Mouse (Mus musculus): ENCODE results near the gene Tubb4a.
"Not testable (repeated sequence)": the region's sequence is repeated elsewhere in the genome, so short reads cannot be mapped to it uniquely, and the experiment has no call there.

Gene Tubb4a

DNA sequence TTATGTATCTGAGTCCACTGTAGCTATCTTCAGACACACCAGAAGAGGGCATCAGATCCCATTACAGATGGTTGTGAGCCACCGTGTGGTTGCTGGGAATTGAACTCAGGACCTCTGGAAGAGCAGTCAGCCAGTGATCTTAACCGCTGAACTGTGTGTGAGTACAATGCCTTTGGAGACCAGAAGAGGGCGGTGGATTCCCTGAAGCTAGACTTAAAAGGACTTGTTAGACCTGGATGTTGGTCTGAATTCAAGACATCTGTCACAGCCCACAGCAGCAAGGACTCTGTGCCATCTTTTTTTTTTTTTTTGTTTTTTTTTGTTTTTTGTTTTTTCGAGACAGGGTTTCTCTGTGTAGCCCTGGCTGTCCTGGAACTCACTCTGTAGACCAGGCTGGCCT lies 35.9 kb downstream of the Tubb4a start:
- not testable (repeated sequence) for DNase-seq

DNA sequence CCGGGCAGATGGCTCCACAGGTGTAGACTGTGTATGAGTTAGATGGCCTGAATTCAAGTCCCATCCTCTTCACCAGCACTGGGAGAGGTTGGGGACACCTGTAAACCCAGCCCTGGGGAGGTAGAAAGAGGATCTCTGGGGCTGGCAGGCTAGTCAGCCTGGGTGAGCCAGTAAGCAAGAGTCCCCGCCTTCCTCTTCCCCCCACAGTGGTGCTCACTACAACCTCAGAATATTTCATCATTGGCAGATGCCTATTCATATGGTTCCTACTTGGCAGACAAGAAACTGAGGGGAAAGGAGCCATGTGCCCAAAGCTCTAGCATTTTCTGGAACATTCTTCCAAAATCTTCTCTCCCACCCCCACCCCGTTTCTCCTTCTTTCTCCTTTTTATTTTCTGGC lies 38.8 kb downstream of the Tubb4a start:
- no peak for DNase-seq

DNA sequence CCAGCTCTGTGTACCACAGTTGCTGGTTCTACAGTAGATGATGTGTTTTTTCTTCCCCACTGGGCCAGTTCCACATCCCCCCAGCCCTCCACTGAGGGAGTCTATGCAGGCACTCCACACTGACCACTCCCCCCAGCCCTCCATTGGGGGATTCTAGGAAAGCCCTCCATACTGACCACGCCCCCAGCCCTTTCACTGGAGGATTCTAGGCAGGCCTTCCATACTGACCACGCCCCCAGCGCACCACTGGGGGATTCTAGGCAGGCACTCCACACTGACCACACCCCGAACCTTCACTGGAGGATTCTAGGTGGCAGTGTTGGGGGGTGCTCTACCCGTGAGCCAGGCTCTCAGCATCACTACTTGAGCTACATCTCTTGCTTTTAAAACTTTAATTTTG lies 40.2 kb downstream of the Tubb4a start:
- DNase-seq: peak; percentile 44

DNA sequence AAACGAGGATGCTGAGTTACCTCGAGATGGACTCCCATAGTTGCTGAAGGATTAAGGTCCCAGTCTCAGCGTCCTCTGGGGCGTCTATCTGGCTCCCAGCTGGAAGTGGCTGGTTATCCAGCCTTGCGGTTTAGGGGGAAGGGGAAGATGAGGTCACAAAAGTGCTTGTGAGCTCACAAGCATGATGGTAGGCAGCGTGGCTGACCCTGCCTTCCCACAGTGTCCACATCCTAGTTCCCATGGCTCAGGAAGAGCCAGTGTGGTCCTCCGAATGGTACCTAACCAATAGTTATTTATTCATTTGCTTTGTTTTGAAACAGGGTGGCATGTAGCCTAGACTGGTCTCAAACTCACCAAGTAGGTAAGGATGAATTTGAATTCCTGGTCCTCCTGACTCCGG lies 46.0 kb downstream of the Tubb4a start, which contains the start of gene Slc25a41:
TSS of gene Slc25a41 (minus strand) at position 101 of the 400 bp plus-strand sequence.
- no peak for DNase-seq

DNA sequence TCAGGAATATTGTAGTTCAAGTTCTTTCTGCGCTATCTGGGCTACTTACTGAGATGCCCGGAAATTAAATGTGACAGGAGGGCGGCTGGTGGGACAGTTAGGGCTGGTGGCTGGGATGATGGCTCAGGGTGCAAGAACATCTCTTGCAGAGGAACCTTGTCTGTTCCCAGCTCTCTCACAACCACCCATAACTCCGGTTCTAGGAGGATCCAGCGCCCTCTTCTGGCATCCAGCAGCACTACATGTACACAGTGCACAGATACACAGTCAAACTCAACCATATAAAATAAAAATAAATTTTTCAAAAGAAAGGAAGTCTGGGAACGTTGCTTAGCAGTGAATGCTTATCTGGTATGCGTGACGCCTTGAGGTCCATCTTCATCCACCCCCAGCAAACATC lies 48.6 kb downstream of the Tubb4a start:
- no peak for DNase-seq

DNA sequence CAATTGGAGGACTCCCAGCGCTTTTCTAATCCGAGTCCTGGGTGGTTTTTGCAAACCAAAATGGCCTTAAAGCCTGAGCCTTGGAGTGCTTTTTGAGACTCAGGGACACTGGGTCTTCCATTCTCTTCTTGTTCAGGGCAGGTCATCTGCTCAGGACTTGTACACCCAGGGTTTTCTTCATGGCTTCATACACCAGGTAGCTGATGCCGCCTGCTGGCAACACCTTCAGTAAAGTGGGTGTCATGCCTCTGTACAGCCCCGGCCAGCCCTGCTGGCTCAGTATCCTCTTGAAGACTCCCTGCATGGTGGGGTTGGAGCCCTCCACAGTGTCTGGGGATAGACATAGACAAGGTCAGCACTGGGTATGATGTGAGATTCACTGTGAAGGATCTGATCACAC lies 54.7 kb downstream of the Tubb4a start:
- no peak for DNase-seq

DNA sequence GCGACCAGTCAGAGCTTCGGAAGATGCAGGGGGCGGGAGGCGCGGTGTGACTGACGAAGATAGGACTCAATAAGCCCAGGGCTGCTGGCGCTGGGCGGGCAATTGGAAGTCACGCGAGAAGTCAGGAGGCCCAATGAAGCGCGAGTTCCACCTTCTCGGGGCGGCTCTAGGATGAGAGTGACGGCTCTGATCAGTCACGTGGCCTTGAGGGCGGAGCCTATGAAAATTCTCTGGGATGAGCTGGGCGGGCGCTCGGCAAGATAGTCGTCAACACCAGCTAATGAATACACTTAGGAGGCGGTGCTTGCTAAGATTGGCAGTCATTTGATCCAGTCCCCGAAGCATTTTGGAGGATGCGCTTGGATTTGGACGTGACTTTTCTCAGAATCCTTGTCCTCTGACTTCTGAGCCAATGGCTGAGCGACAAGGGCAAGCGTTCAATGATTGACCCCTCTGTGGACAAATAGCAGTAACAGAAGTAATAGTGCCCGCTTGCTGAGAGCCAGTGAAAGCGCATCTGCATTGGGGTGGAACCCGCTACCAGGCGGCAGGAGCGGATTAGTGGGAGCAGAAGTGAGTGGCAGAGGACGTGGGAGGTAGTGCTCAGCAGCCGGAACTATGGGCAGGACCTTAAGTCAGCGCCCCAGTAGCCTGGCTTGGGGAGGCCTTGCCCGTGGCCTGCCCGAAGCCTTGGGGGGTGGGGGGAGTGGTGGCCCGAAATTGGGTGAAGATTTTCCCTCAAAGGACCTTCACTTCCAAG lies 55.7 kb downstream of the Tubb4a start:
- peak; percentile 100 for DNase-seq

DNA sequence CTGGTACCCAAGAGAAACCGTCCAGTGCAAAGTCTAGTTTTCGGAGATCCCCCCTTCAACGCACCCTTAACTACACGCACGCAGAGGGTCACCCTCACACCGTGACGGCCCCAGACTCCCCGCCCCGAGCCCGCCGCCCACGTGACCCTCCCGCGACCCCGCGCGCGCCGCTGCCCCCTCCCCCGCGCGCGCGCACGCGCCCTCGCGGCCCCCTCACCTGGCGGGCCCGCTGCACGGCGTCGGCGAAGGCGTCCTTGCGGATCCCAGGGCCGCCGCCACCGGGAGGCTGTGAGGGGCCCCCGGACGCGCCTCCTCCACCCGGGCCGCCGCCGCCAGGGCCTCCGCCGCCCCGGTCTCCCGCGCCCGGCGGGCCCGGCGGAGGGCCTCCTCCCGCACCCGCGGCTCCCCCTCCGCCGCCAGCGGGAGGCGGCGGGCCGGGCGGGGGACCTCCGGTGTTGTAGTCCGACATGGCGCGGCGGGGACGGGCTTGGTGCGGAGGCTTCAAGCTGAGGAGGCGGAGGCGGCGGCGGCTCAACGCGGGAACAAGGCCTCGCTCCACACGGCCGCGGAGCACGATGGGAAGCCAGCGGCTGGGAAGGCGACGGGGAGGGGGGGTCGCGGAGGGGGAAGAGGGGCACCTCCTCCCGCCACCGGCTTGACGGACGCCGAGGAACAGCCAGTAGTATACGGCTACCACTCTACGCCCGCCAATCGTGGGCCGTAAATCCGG lies 56.5 kb downstream of the Tubb4a start, which contains the start of gene Khsrp:
TSS of gene Khsrp (minus strand) at position 592 of the 730 bp plus-strand sequence.
- peak; percentile 61 for DNase-seq
